Mouse (Mus musculus): ENCODE results near the gene Banf2.

Banf2 gene

GRCm38 (mm10) chr2:144032664-144033063 lies at the start of gene Banf2:
Gene Banf2, plus strand, starts transcription at chr2:144033059.
- no peak for DNase-seq (ENCODE audit: extremely low read depth, low read depth)

- no peak for DNase-seq (ENCODE audit: extremely low read depth, low read depth)
Measured at GRCm38 (mm10) chr2:143983482-143983881, 49.4 kb upstream of the Banf2 start.

GRCm38 (mm10) chr2:143987485-143987884 lies 45.4 kb upstream of the Banf2 start:
- no peak for DNase-seq (ENCODE audit: extremely low read depth, low read depth)

GRCm38 (mm10) chr2:143988016-143988415 lies 44.8 kb upstream of the Banf2 start:
- DNase-seq (ENCODE audit: extremely low read depth, low read depth) = no peak

GRCm38 (mm10) chr2:143990997-143991396 lies 41.9 kb upstream of the Banf2 start:
- no peak for DNase-seq (ENCODE audit: extremely low read depth, low read depth)

GRCm38 (mm10) chr2:143991964-143992672 lies 40.7 kb upstream of the Banf2 start:
- no peak for DNase-seq (ENCODE audit: extremely low read depth, low read depth)

GRCm38 (mm10) chr2:143992977-143993376 lies 39.9 kb upstream of the Banf2 start:
- no peak for DNase-seq (ENCODE audit: extremely low read depth, low read depth)

- DNase-seq (ENCODE audit: extremely low read depth, low read depth) = no peak
Measured at GRCm38 (mm10) chr2:144002229-144002984, 30.5 kb upstream of the Banf2 start.

GRCm38 (mm10) chr2:144003544-144003943 lies 29.3 kb upstream of the Banf2 start:
- DNase-seq (ENCODE audit: extremely low read depth, low read depth) = no peak

- DNase-seq (ENCODE audit: extremely low read depth, low read depth) = no peak
Measured at GRCm38 (mm10) chr2:144005166-144005955, 27.5 kb upstream of the Banf2 start.

- no peak for DNase-seq (ENCODE audit: extremely low read depth, low read depth)
Measured at GRCm38 (mm10) chr2:144006686-144007085, 26.2 kb upstream of the Banf2 start.

- DNase-seq (ENCODE audit: extremely low read depth, low read depth) = no peak
Measured at GRCm38 (mm10) chr2:144007211-144007610, 25.6 kb upstream of the Banf2 start.

GRCm38 (mm10) chr2:144009081-144009480 lies 23.8 kb upstream of the Banf2 start:
- DNase-seq (ENCODE audit: extremely low read depth, low read depth) = no peak

- DNase-seq (ENCODE audit: extremely low read depth, low read depth) = peak; percentile 45
Measured at GRCm38 (mm10) chr2:144009551-144010281, 23.1 kb upstream of the Banf2 start.

GRCm38 (mm10) chr2:144010282-144011044 lies 22.4 kb upstream of the Banf2 start:
- no peak for DNase-seq (ENCODE audit: extremely low read depth, low read depth)

GRCm38 (mm10) chr2:144011080-144011551 lies 21.7 kb upstream of the Banf2 start, which contains the start of gene Rrbp1:
Gene Rrbp1, minus strand, starts transcription at chr2:144011263.
- peak; percentile 94 for DNase-seq (ENCODE audit: extremely low read depth, low read depth)

GRCm38 (mm10) chr2:144014051-144014450 lies 18.8 kb upstream of the Banf2 start:
- DNase-seq (ENCODE audit: extremely low read depth, low read depth) = no peak

GRCm38 (mm10) chr2:144014481-144014880 lies 18.4 kb upstream of the Banf2 start:
- no peak for DNase-seq (ENCODE audit: extremely low read depth, low read depth)

GRCm38 (mm10) chr2:144015861-144016260 lies 17.0 kb upstream of the Banf2 start:
- no peak for DNase-seq (ENCODE audit: extremely low read depth, low read depth)

- no peak for DNase-seq (ENCODE audit: extremely low read depth, low read depth)
Measured at GRCm38 (mm10) chr2:144019971-144020370, 12.9 kb upstream of the Banf2 start.
